Mouse (Mus musculus) small intestine, adult 2 months (tissue): ENCODE measurements around the gene L1cam. TPM values are rescaled to one million over a fixed set of nuclear protein-coding genes. Genes with fewer than 3 reads are reported as not detected.

ENCODE experiments used
- H3K27ac ChIP-seq: fragments of 200-500 bp; 2 replicates; pipeline ENCODE4 v1.5.1; 2012; ENCODE audit warnings: low read depth, low read length, control low read depth, inconsistent platforms; ENCODE audit not compliant: insufficient read depth
- H3K27me3 ChIP-seq: fragments of 200-500 bp; 2 replicates; pipeline ENCODE4 v1.6.1; 2012; ENCODE audit warnings: mild to moderate bottlenecking, moderate library complexity, low read length, inconsistent platforms; ENCODE audit not compliant: control insufficient read depth, insufficient read depth
- H3K36me3 ChIP-seq: fragments of 200-500 bp; 2 replicates; pipeline ENCODE4 v1.6.1; 2012; ENCODE audit warnings: mild to moderate bottlenecking, low read length, control low read depth, inconsistent platforms; ENCODE audit not compliant: control insufficient read depth, insufficient read depth
- H3K4me1 ChIP-seq: fragments of 200-500 bp; 2 replicates; pipeline ENCODE4 v1.6.1; 2012; ENCODE audit warnings: low read length, inconsistent platforms, mixed read lengths; ENCODE audit not compliant: control insufficient read depth, insufficient read depth, insufficient read length
- H3K4me3 ChIP-seq: fragments of 200-500 bp; 2 replicates; pipeline ENCODE4 v1.5.1; 2012; ENCODE audit warnings: low read depth, mild to moderate bottlenecking, control low read depth, inconsistent platforms, low read length, moderate library complexity
- CTCF ChIP-seq: fragments of 200-500 bp; IDR thresholded peaks from 2 replicates; pipeline ENCODE4 v1.5.1; 2012; ENCODE audit warnings: low read depth, mild to moderate bottlenecking, control low read depth, inconsistent platforms, low read length, moderate library complexity, mixed read lengths; ENCODE audit not compliant: insufficient replicate concordance, insufficient read length; ENCODE audit errors: extremely low read depth
- POLR2A ChIP-seq: fragments of 200-500 bp; IDR thresholded peaks from 2 replicates; pipeline ENCODE4 v1.6.1; 2012; ENCODE audit warnings: low read depth, mild to moderate bottlenecking, control low read depth, inconsistent platforms, low read length, moderate library complexity
- WGBS: fragments of 180-500 bp; shearing (Covaris S2); methylation state at CpG from one replicate; pipeline ENCODE4 v1.1.7; 2018; 5-methylcytosine and 5-hydroxymethylcytosine counted together
- polyA plus RNA-seq: library from polyadenylated mRNA; depleted of rRNA; stranded (reverse); fragments of >200 nt; gene quantifications from 2 replicates; pipeline ENCODE4 v1.2.3, GENCODE M21; 2012

Gene L1cam
- polyA plus RNA-seq, 1 experiment: 20.8 TPM

DNA sequence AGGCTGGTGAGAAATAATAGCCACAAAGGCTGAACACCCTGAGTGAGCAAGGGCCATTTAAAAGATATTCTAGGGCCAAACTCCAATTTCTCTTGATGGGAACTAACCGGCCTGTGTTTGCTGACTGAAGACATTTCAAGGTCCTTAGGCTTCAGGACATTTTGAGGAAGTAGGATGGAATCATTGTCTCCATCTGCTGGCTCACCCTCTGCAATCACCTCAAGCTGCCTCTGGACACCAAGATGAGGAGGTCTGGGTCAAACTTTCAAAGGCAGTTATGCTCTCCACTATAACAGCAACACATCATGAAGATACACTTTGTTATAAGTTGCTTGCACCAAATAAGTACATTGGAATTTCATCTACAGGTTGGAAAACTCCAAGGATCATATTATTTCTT lies 14.1 kb upstream of the L1cam start:
- no peak overlapping the region for H3K27ac ChIP-seq
- no peaks in the 10 kb centered on the region for H3K27me3 ChIP-seq
- TF ChIP-seq POLR2A: no peak
- no peak for TF ChIP-seq CTCF
- H3K4me3 ChIP-seq: no peak overlapping the region
- WGBS: 45% methylated on average over 1 of the region's 1 CpGs
- H3K36me3 ChIP-seq: peaks cover 1% of the 10 kb centered on the region
- H3K4me1 ChIP-seq: peaks cover 4% of the 10 kb centered on the region

DNA sequence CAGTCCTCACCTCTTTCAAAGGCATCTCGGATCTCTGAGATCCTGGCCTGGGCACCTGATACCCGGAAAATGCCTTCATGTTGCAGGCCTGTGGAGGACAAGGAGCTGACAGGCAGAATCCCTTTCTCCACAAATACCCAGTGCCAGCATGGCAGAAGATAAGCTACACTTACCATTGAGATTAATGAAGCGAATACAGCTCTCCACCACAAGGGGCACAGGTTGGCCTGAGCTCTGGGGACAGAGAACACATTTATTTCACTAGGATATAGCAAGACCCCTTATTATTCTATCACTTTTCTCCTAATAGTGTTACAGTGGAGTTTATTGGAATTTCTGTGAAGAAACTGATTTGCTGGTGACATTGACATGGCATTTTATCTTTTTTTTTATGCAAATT lies 2.1 kb upstream of the L1cam start:
- WGBS: 91% methylated on average over 3 of the region's 3 CpGs
- H3K4me1 ChIP-seq: no peaks in the 10 kb centered on the region
- no peaks in the 10 kb centered on the region for H3K36me3 ChIP-seq
- no peak overlapping the region for H3K4me3 ChIP-seq
- H3K27ac ChIP-seq: no peak overlapping the region
- TF ChIP-seq CTCF (no peak), POLR2A (no peak)
- H3K27me3 ChIP-seq: no peaks in the 10 kb centered on the region

DNA sequence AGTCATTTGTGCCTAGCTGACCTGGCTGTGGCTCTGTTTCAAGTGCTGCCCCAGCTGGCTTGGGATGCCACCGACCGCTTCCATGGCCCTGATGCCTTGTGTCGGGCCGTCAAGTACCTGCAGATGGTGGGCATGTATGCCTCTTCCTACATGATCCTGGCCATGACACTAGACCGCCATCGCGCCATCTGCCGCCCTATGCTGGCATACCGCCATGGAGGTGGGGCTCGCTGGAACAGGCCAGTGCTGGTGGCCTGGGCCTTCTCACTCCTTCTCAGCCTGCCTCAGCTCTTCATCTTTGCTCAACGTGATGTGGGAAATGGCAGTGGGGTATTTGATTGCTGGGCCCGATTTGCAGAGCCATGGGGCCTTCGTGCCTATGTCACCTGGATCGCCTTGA lies 3.1 kb downstream of the L1cam start:
- H3K27me3 ChIP-seq: no peaks in the 10 kb centered on the region
- WGBS: 84% methylated on average over 14 of the region's 14 CpGs
- H3K36me3 ChIP-seq: no peaks in the 10 kb centered on the region
- TF ChIP-seq CTCF (no peak), POLR2A (no peak)
- H3K4me3 ChIP-seq: no peak overlapping the region
- H3K4me1 ChIP-seq: no peaks in the 10 kb centered on the region
- no peak overlapping the region for H3K27ac ChIP-seq

DNA sequence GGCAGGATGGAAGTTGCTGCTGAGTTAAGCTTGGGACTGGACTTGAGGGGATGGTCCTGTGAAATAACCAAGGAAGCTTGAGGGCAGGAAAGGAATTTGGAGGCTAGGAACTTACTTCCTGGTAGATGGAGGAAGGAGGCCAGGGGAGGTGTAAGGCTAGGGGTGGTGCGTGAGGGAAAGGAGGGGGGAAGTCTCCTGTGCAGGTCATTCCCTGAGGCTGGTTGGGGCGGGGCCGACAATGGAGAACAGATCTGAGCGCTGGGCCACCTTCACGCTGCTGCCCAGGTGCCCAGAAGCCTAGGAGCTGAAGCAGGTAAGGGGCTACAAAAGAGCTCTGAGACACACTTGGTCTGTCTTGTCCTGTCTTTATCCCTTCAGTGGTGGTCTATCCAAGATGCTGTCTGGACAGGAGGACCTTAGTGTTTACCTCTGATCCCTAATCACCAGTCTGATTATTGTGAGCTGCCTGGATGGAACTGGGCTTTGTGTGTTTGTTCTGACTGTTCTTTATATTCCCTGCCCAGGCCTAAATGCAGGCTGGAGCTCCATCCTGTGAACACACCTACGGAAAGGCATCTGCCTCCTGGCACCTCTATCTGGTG lies 4.3 kb downstream of the L1cam start, which contains the start of gene Avpr2:
Gene Avpr2, plus strand, starts transcription at position 552 of the 602 bp plus-strand sequence.
- H3K36me3 ChIP-seq: no peaks in the 10 kb centered on the region
- no peaks in the 10 kb centered on the region for H3K4me1 ChIP-seq
- no peak within 1 kb of the TSS for H3K27ac ChIP-seq
- H3K4me3 ChIP-seq: no peak within 1 kb of the TSS
- 55% methylated on average over 6 of the region's 6 CpGs for WGBS
- TF ChIP-seq CTCF (no peak), POLR2A (no peak)
- H3K27me3 ChIP-seq: no peaks in the 10 kb centered on the region

DNA sequence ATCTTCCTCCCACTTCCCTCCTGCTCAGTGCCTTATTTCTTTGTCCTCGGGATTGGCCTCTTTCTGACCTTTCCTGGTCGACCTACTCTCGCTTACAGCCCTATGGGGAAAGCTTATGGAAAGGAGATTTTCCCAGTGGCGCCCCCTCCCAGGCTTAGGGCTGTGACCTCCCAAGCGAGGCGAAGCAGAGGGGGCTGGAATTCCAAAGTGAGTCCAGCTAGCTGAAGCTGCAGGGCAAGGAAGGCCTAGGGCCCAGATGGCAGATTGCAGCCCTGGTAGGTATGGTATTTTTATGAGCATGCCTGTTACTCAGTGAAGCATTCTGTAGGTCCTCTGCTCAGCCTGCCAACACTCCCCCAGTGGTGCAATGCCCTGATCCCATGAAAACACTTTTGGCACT lies 14.4 kb downstream of the L1cam start:
- 47% methylated on average over 6 of the region's 6 CpGs for WGBS
- TF ChIP-seq POLR2A: no peak
- Histone ChIP-seq H3K4me1 (peaks cover 8% of the 10 kb centered on the region; the same call in 1 of the 2 replicates), H3K27me3 (no peaks in the 10 kb centered on the region), H3K27ac (no peak overlapping the region), H3K36me3 (no peaks in the 10 kb centered on the region), H3K4me3 (no peak overlapping the region)

DNA sequence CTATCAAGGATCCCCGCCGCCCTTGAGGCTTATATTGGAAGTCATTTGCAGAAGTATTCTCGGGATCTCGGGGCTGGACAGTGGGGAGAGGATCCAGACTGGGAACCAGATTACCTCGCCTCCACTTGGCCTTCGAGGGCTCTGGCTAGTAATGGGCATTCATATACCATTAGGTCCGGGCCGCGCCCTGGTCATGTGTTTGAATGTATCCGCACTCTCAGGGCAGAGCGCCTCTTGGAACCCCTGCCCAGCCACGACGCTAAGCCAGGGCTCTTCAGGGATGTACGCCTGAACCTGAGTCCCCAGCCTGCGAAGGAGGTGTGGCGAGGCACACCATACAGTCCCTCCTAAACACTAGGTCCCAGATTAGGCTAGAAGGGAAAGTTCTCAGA lies 14.9 kb downstream of the L1cam start:
- TF ChIP-seq CTCF (no peak), POLR2A (no peak)
- Histone ChIP-seq H3K36me3 (no peaks in the 10 kb centered on the region), H3K27me3 (no peaks in the 10 kb centered on the region), H3K27ac (no peak overlapping the region), H3K4me3 (peak overlapping the region; percentile 78), H3K4me1 (peaks cover 8% of the 10 kb centered on the region; the same call in 1 of the 2 replicates)
- 22% methylated on average over 16 of the region's 16 CpGs for WGBS

DNA sequence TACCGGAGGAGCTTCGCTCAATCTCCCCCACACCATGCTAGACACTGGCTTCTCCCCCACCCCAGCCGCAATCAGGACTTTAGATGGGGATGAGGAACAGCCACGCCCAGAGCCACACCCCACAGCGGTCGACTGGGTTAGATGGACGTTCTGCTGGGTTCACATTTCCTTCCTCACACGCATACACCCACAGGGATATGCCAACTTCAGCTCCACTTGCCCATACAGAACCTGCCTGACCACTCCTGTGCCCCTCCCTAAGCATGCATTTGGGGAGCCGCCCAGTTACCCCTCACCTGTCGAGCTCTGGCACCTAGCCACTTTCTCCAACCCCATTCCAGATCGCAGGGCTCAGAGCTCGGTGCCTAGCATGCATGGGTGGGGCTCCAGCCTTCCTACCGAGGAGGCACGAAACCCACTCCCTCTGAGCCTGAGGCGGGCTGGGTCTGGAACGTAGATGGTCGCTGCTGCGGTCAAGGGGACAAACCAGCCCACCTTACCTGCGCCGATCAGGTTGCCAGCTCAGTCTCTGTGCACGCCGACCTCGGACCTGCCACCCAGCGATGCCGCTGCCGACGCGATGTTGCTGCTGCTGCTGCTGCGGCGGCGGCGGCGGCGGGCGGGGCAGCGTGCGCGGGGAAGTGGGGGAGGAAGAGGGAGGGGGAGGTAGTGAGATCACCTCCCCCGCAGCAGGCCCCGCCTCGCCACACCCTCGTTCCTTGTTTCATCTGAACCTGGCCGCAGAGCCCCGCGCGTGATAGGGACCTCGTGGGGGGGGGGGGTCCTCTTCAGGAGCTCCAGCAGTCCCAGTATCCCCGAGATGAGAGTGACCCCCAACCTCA lies 15.5 kb downstream of the L1cam start:
- H3K27ac ChIP-seq: peak overlapping the region; percentile 66
- H3K4me1 ChIP-seq: peaks cover 8% of the 10 kb centered on the region; the same call in 1 of the 2 replicates
- WGBS: 12% methylated on average over 47 of the region's 48 CpGs
- TF ChIP-seq POLR2A (no peak), CTCF (no peak)
- H3K27me3 ChIP-seq: no peaks in the 10 kb centered on the region
- peak overlapping the region; percentile 78 for H3K4me3 ChIP-seq
- no peaks in the 10 kb centered on the region for H3K36me3 ChIP-seq
